Mouse (Mus musculus): ENCODE results near the gene Kirrel3. TPM values are rescaled to one million over a fixed set of nuclear protein-coding genes. Genes with fewer than 3 reads are reported as not detected.

Kirrel3 gene
- polyA plus RNA-seq, 1 experiment from 2014 or later, result 6.6 TPM

DNA sequence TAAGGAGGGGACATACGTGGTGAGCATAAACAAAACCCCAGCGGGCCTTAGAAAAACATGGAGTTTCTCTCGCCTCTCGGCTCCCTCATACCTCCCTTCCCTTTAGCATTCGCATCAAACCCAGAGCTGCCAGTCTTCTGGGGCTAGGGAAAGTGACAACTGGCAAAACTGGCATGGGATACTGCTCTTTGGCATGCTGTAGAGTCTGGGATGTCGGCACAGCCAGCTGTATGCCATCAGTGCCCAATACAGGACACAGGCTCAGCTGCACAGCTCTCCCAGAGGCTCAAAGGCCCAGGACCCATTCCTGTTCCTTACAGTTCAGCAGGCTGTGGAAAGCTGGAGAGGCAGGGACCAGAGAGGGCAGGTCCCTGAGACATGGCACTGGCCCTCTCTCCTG is 379.9 kb downstream of the Kirrel3 start:
- no peaks in the 10 kb centered on the region for H3K9me3 ChIP-seq (ENCODE audit: control insufficient read depth, low read length)
- no peak overlapping the region for H3K9ac ChIP-seq (ENCODE audit: low read length)
- no peak overlapping the region for H3K4me2 ChIP-seq (ENCODE audit: low read depth)
- H3K4me1 ChIP-seq (ENCODE audit: control insufficient read depth, insufficient read depth, low read length), result no peaks in the 10 kb centered on the region
- ATAC-seq (ENCODE audit: insufficient read depth, low FRiP score, low TSS enrichment) (no peak), DNase-seq (ENCODE audit: low spot score) (no peak)
- H3K27ac ChIP-seq (ENCODE audit: low read depth, low read length), result no peak overlapping the region
- 87% methylated on average over 6 of the region's 6 CpGs for WGBS
- H3K36me3 ChIP-seq (ENCODE audit: control insufficient read depth, insufficient read depth, low read length), result no peaks in the 10 kb centered on the region
- H3K27me3 ChIP-seq (ENCODE audit: control insufficient read depth, insufficient read depth, low read length), result no peaks in the 10 kb centered on the region
- H3K4me3 ChIP-seq (ENCODE audit: low read depth, low read length), result no peak overlapping the region

GRCm38 (mm10) chr9:34871316-34871966 is 385.7 kb downstream of the Kirrel3 start:
- Histone ChIP-seq H3K4me2 (ENCODE audit: low read depth) (no peak overlapping the region), H3K36me3 (ENCODE audit: control insufficient read depth, insufficient read depth, low read length) (no peaks in the 10 kb centered on the region), H3K4me1 (ENCODE audit: control insufficient read depth, insufficient read depth, low read length) (peaks cover 6% of the 10 kb centered on the region; the same call in 1 of the 2 replicates), H3K4me3 (ENCODE audit: low read depth, low read length) (no peak overlapping the region), H3K27ac (ENCODE audit: low read depth, low read length) (no peak overlapping the region), H3K27me3 (ENCODE audit: control insufficient read depth, insufficient read depth, low read length) (no peaks in the 10 kb centered on the region), H3K9me3 (ENCODE audit: control insufficient read depth, low read length) (no peaks in the 10 kb centered on the region), H3K9ac (ENCODE audit: low read length) (peak overlapping the region; percentile 27)
- WGBS, result 37% methylated on average over 15 of the region's 15 CpGs
- peak; percentile 56; the same call in 1 of the 2 replicates for ATAC-seq (ENCODE audit: insufficient read depth, low FRiP score, low TSS enrichment)
- peak; percentile 61 for DNase-seq (ENCODE audit: low spot score)

DNA sequence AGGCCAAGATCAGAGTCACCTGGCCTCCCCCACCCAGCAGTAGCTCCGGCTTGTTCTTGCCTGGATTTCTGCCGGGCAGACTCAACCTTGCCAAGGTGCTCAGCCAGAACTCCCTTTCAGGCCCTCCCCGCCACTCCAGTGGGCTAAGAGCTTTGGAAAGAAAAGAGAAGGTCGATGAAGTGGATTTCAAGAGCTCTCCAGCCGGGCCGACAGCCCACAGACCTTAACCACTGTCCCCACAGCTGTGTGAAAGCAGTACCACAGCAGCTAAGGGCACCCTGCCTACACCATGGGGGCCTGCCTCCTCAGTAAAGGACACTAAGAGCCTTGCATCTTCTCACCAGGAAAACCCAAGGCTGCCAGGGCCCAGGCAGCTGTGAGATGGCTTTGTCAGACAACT is 389.5 kb downstream of the Kirrel3 start:
- ATAC-seq (ENCODE audit: insufficient read depth, low FRiP score, low TSS enrichment) (no peak), DNase-seq (ENCODE audit: low spot score) (no peak)
- Histone ChIP-seq H3K9ac (ENCODE audit: low read length) (no peak overlapping the region), H3K36me3 (ENCODE audit: control insufficient read depth, insufficient read depth, low read length) (no peaks in the 10 kb centered on the region), H3K9me3 (ENCODE audit: control insufficient read depth, low read length) (no peaks in the 10 kb centered on the region), H3K27me3 (ENCODE audit: control insufficient read depth, insufficient read depth, low read length) (no peaks in the 10 kb centered on the region), H3K4me1 (ENCODE audit: control insufficient read depth, insufficient read depth, low read length) (peaks cover 6% of the 10 kb centered on the region; the same call in 1 of the 2 replicates), H3K4me2 (ENCODE audit: low read depth) (no peak overlapping the region), H3K27ac (ENCODE audit: low read depth, low read length) (no peak overlapping the region), H3K4me3 (ENCODE audit: low read depth, low read length) (no peak overlapping the region)
- 91% methylated on average over 6 of the region's 6 CpGs for WGBS

DNA sequence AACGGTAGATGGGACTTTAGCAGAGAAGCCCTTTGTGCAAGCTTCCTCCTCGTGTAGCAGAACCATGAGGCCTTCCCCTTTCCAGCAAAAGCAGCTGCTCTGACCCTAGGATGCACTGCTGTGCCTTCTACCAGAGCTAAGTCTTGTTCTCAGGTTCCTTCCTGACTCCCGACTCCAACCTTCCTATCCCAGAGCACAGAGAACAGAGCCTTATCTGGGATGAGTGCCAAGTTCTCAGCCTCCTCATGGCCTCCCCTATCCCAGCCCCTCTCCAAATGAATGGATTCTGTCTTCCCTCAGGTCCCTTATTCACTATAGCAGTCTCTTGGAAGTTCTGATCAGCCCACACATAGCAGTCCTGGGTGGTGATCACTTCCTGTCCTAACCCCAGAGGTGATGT is 391.5 kb downstream of the Kirrel3 start:
- no peaks in the 10 kb centered on the region for H3K9me3 ChIP-seq (ENCODE audit: control insufficient read depth, low read length)
- H3K4me3 ChIP-seq (ENCODE audit: low read depth, low read length), result no peak overlapping the region
- H3K36me3 ChIP-seq (ENCODE audit: control insufficient read depth, insufficient read depth, low read length), result no peaks in the 10 kb centered on the region
- no peak overlapping the region for H3K4me2 ChIP-seq (ENCODE audit: low read depth)
- H3K27ac ChIP-seq (ENCODE audit: low read depth, low read length), result no peak overlapping the region
- WGBS, result 72% methylated on average over 3 of the region's 3 CpGs
- H3K4me1 ChIP-seq (ENCODE audit: control insufficient read depth, insufficient read depth, low read length), result peaks cover 7% of the 10 kb centered on the region
- no peak for DNase-seq (ENCODE audit: low spot score)
- H3K27me3 ChIP-seq (ENCODE audit: control insufficient read depth, insufficient read depth, low read length), result no peaks in the 10 kb centered on the region
- no peak for ATAC-seq (ENCODE audit: insufficient read depth, low FRiP score, low TSS enrichment)
- H3K9ac ChIP-seq (ENCODE audit: low read length), result no peak overlapping the region

DNA sequence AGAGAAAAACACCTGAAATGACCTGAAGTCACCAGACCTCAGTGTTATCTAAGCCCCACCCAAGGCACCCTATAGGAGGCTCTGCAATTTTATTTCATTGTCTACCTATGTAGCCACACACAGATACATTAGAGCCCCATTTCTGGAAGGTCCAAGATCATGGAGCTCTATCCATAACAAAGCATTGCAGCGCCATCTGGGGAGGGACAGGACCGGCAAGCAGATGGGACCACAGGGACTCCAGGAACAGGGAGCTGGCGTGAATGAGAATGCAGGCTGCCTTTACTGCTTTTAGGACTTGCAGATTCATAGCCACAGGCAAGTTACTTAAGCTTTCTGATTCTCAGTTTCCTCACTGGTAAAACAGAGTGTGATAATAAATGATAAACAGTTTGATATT is 392.1 kb downstream of the Kirrel3 start:
- ATAC-seq (ENCODE audit: insufficient read depth, low FRiP score, low TSS enrichment), result no peak
- Histone ChIP-seq H3K9me3 (ENCODE audit: control insufficient read depth, low read length) (no peaks in the 10 kb centered on the region), H3K9ac (ENCODE audit: low read length) (no peak overlapping the region), H3K4me1 (ENCODE audit: control insufficient read depth, insufficient read depth, low read length) (peaks cover 9% of the 10 kb centered on the region), H3K27ac (ENCODE audit: low read depth, low read length) (no peak overlapping the region), H3K4me3 (ENCODE audit: low read depth, low read length) (no peak overlapping the region), H3K36me3 (ENCODE audit: control insufficient read depth, insufficient read depth, low read length) (no peaks in the 10 kb centered on the region), H3K4me2 (ENCODE audit: low read depth) (no peak overlapping the region), H3K27me3 (ENCODE audit: control insufficient read depth, insufficient read depth, low read length) (no peaks in the 10 kb centered on the region)
- WGBS, result 52% methylated on average over 3 of the region's 3 CpGs
- no peak for DNase-seq (ENCODE audit: low spot score)

GRCm38 (mm10) chr9:34881750-34882149 is 396.1 kb downstream of the Kirrel3 start:
- no peaks in the 10 kb centered on the region for H3K36me3 ChIP-seq (ENCODE audit: control insufficient read depth, insufficient read depth, low read length)
- 14% methylated on average over 5 of the region's 5 CpGs for WGBS
- peak; percentile 21 for DNase-seq (ENCODE audit: low spot score)

DNA sequence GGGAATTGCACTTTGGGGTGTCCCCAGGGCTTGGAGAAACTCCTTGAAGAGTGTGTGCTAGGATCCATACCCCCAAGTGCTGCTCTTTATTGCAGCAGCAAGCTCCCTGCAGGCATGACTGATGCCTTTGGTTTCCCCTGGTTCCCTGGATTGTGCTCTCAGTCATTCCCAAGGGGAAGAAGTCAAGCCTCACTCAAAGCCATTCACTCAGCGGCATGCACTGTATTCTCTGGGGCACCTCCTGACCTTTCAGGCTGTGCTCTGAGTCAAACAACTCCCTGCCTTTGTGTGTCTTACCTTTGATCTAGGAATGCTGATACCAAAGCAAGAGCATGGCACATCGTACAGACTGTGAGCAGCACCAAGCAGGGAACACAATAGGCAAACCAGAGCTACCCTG is 396.5 kb downstream of the Kirrel3 start:
- DNase-seq (ENCODE audit: low spot score) (no peak), ATAC-seq (ENCODE audit: insufficient read depth, low FRiP score, low TSS enrichment) (no peak; the same call in 1 of the 2 replicates)
- H3K4me1 ChIP-seq (ENCODE audit: control insufficient read depth, insufficient read depth, low read length), result peaks cover 9% of the 10 kb centered on the region
- H3K4me3 ChIP-seq (ENCODE audit: low read depth, low read length), result no peak overlapping the region
- no peak overlapping the region for H3K27ac ChIP-seq (ENCODE audit: low read depth, low read length)
- H3K9ac ChIP-seq (ENCODE audit: low read length), result no peak overlapping the region
- no peak overlapping the region for H3K4me2 ChIP-seq (ENCODE audit: low read depth)
- H3K36me3 ChIP-seq (ENCODE audit: control insufficient read depth, insufficient read depth, low read length), result no peaks in the 10 kb centered on the region
- H3K9me3 ChIP-seq (ENCODE audit: control insufficient read depth, low read length), result no peaks in the 10 kb centered on the region
- no peaks in the 10 kb centered on the region for H3K27me3 ChIP-seq (ENCODE audit: control insufficient read depth, insufficient read depth, low read length)
- WGBS, result 2% methylated on average over 2 of the region's 2 CpGs

More at GRCm38 (mm10) chr9:34881750-34882149, 396.1 kb downstream of the Kirrel3 start:
- no peak for ATAC-seq (ENCODE audit: insufficient read depth, low FRiP score, low TSS enrichment)
- H3K4me1 ChIP-seq (ENCODE audit: control insufficient read depth, insufficient read depth, low read length), result peaks cover 9% of the 10 kb centered on the region
- no peaks in the 10 kb centered on the region for H3K9me3 ChIP-seq (ENCODE audit: control insufficient read depth, low read length)
- no peak overlapping the region for H3K9ac ChIP-seq (ENCODE audit: low read length)
- no peak overlapping the region for H3K27ac ChIP-seq (ENCODE audit: low read depth, low read length)
- no peak overlapping the region for H3K4me3 ChIP-seq (ENCODE audit: low read depth, low read length)
- H3K27me3 ChIP-seq (ENCODE audit: control insufficient read depth, insufficient read depth, low read length), result no peaks in the 10 kb centered on the region
- no peak overlapping the region for H3K4me2 ChIP-seq (ENCODE audit: low read depth)

GRCm38 (mm10) chr9:34883122-34883521 is 397.4 kb downstream of the Kirrel3 start:
- Histone ChIP-seq H3K27me3 (ENCODE audit: control insufficient read depth, insufficient read depth, low read length) (no peaks in the 10 kb centered on the region), H3K4me1 (ENCODE audit: control insufficient read depth, insufficient read depth, low read length) (peaks cover 9% of the 10 kb centered on the region), H3K4me2 (ENCODE audit: low read depth) (no peak overlapping the region), H3K4me3 (ENCODE audit: low read depth, low read length) (no peak overlapping the region), H3K9ac (ENCODE audit: low read length) (no peak overlapping the region), H3K27ac (ENCODE audit: low read depth, low read length) (no peak overlapping the region), H3K9me3 (ENCODE audit: control insufficient read depth, low read length) (no peaks in the 10 kb centered on the region), H3K36me3 (ENCODE audit: control insufficient read depth, insufficient read depth, low read length) (no peaks in the 10 kb centered on the region)
- ATAC-seq (ENCODE audit: insufficient read depth, low FRiP score, low TSS enrichment) (no peak), DNase-seq (ENCODE audit: low spot score) (no peak)
- WGBS, result 24% methylated on average over 4 of the region's 4 CpGs

GRCm38 (mm10) chr9:34884325-34884724 is 398.6 kb downstream of the Kirrel3 start:
- 92% methylated on average over 3 of the region's 3 CpGs for WGBS
- ATAC-seq (ENCODE audit: insufficient read depth, low FRiP score, low TSS enrichment) (no peak), DNase-seq (ENCODE audit: low spot score) (no peak)
- Histone ChIP-seq H3K4me1 (ENCODE audit: control insufficient read depth, insufficient read depth, low read length) (peaks cover 9% of the 10 kb centered on the region), H3K9ac (ENCODE audit: low read length) (no peak overlapping the region), H3K27me3 (ENCODE audit: control insufficient read depth, insufficient read depth, low read length) (no peaks in the 10 kb centered on the region), H3K36me3 (ENCODE audit: control insufficient read depth, insufficient read depth, low read length) (no peaks in the 10 kb centered on the region), H3K27ac (ENCODE audit: low read depth, low read length) (no peak overlapping the region), H3K9me3 (ENCODE audit: control insufficient read depth, low read length) (no peaks in the 10 kb centered on the region), H3K4me3 (ENCODE audit: low read depth, low read length) (no peak overlapping the region), H3K4me2 (ENCODE audit: low read depth) (no peak overlapping the region)
